Mouse (Mus musculus): Measurements from ENCODE around the gene Otc.

Otc gene

DNA sequence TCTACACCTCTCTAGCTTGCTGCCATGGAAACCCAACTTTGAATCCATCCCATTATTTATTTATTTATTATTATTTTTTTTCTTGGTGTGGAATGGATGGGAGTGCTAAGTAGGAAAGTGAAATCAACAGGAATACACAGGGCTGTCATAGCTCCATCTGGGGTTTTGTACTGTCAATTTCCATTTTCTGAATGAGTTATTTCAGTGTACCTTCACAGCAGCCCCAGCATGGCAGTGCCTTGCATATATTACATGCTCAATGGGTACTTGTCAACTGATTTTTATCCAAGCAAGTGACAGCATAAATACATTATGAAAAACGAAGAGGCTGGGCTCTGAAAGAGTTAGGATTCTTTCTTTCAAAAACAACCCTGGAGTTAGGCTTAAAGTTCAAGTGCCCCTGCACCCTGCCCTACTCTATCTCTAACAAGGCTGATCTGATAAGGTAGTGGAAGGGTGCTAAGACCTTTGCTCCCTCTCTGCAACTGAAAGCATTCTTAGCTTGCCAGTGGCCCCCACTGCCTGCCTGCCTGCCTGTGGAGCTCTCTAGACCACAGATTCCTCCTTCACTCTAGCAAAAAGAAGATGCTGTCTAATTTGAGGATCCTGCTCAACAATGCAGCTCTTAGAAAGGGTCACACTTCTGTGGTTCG lies at the start of gene Otc:
TSS of gene Otc (plus strand) at position 454 of the 653 bp plus-strand sequence.
- DNase-seq (ENCODE audit: low spot score in 2 of 2) = no peak

- DNase-seq (ENCODE audit: low spot score in 2 of 2) = no peak
Observed at GRCm38 (mm10) chrX:10205937-10206336, 46.2 kb upstream of the Otc start.

- DNase-seq (ENCODE audit: low spot score in 2 of 2) = peak in 1 of 2 experiments; percentile 31
Observed at GRCm38 (mm10) chrX:10215972-10216371, 36.1 kb upstream of the Otc start.

DNA sequence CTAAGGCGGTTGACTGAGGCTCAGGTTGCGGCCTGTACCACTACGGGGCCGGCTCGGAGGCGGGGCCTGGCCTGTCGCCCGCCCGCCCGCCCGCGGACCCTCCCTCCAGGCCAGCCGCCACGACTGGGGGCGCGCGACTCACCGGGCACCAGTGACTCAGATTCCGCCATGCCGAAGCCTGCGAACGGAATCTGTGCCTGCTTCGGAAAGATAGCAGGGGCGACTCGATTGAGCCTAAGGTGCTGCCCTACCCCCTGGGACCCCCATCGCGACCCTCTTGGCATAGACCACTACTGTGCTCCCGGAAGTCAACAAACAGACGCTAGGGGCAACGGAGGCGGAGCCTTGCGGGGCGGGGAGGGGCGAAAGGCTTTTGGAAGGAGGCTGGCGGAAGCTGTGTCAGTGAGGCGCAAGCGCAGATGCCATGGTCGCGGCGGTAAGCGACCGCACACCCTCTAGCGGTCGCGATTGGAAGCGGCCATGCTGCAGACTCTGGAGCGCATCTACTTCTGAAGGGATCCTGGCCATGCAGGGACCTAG lies 35.6 kb upstream of the Otc start, which contains the start of gene Rpgr:
TSS of gene Rpgr (minus strand) at position 511 of the 540 bp plus-strand sequence.
- peak; percentile 87 to 92 for DNase-seq (ENCODE audit: low spot score in 2 of 2)

- DNase-seq (ENCODE audit: low spot score in 2 of 2) = no peak
Observed at GRCm38 (mm10) chrX:10219281-10219680, 32.8 kb upstream of the Otc start.

DNA sequence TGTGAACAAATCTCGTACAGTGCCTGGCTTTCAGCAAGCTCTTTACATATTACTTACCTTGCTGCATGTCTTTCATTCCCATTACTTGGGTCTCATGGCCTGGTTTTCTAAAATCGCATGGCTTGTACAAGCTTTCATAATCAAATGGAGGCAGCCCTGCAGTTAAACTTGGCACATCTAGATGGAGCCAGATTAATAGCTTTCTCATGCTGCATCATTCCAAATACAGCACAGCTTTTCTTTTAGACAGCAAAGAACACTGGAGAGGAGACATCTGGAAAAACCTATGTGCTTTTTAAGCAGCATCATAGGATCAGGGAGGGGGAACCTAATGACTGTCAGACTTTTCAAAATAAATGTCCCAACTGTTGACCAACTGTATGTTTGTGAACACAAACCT lies 19.1 kb upstream of the Otc start:
- peak; percentile 12 to 18 for DNase-seq (ENCODE audit: low spot score in 2 of 2)

GRCm38 (mm10) chrX:10234617-10235016 lies 17.5 kb upstream of the Otc start:
- peak in 1 of 2 experiments; percentile 31 for DNase-seq (ENCODE audit: low spot score in 2 of 2)

DNA sequence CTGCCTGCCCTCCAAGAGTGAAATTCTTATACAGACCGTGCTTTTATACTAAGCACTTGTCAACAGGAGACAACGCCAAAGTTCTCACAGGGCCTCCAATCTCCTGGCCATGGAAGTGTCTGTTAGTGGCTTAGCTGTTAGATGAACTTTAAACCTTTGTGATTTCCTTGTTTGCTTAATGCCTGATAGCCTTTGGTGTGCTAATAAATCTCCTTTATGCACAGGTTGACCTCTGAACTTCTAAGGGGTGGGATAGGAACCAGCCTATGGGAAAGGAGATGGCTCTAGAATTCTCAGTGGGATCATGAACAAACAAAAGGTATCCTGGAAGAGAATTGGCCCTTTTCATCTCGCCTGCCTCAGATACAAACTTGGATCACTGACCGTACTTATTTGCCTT lies 12.6 kb upstream of the Otc start:
- no peak for DNase-seq (ENCODE audit: low spot score in 2 of 2)

GRCm38 (mm10) chrX:10243916-10244315 lies 8.2 kb upstream of the Otc start:
- no peak for DNase-seq (ENCODE audit: low spot score in 2 of 2)

DNA sequence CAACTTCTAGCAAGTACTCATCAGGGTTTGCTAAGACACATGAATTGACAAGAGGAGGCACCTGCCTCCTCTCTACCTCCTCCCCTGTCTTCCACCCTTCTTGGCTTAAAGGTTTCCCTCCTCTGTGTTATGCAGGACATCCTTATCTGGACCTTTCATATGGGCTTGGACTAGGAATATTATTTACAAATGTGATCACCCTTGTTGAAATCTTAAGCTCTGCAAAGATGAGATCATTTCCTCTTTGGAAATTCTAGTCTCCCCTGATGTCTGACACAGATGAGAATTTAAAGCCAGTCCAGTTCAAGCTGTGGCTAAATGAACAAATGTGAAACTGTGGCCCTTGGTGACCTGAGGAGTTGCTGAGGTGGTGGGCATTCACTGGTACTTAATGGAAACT lies 748 bp upstream of the Otc start:
- peak in 1 of 2 experiments; percentile 5 for DNase-seq (ENCODE audit: low spot score in 2 of 2)

DNA sequence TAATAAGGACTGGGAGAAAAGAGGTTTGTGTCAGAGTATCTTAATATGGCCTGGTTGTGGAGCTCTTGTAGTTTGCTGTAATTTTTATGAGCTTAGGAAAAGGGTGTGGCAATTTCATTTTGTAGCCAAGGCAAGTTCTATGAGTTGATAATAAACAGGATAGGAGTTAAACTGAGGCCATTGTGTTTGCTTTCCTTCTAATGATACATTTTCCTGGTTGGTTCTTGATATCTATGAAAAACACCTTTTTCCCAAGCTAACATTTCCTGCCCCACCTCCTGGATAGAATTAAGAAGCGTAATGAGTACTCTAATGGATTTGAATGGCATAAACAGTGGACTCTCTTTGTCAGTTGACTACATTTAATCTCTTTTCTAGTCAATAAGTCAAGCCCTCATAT lies 5.7 kb downstream of the Otc start:
- peak in 1 of 2 experiments; percentile 60 for DNase-seq (ENCODE audit: low spot score in 2 of 2)

GRCm38 (mm10) chrX:10258260-10258659 lies 6.2 kb downstream of the Otc start:
- peak; percentile 18 to 54 for DNase-seq (ENCODE audit: low spot score in 2 of 2)

GRCm38 (mm10) chrX:10268308-10268707 lies 16.2 kb downstream of the Otc start:
- DNase-seq (ENCODE audit: low spot score in 2 of 2) = no peak

- no peak for DNase-seq (ENCODE audit: low spot score in 2 of 2)
Observed at GRCm38 (mm10) chrX:10268761-10269437, 16.8 kb downstream of the Otc start.

DNA sequence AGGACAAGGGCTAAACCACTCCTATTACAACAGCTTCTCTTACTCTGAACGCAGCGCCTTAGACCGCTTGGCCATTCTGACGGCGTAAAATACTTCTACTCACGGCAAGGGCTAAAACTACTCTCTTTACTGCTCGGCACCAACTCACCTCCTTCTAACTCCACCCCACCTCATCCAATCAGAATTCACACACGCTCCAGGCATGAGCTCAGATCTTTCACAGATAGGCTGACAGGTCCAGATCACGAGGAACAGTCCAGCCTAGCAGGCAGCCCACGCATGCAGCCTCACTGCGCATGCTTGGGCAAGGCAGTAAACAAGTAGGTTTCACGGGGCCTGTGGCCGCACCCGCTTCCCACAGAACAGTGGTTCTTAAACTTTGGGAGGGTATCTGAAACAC lies 45.2 kb downstream of the Otc start:
- no peak for DNase-seq (ENCODE audit: low spot score in 2 of 2)

- no peak for DNase-seq (ENCODE audit: low spot score in 2 of 2)
Observed at GRCm38 (mm10) chrX:10318176-10318575, 66.1 kb downstream of the Otc start.

DNA sequence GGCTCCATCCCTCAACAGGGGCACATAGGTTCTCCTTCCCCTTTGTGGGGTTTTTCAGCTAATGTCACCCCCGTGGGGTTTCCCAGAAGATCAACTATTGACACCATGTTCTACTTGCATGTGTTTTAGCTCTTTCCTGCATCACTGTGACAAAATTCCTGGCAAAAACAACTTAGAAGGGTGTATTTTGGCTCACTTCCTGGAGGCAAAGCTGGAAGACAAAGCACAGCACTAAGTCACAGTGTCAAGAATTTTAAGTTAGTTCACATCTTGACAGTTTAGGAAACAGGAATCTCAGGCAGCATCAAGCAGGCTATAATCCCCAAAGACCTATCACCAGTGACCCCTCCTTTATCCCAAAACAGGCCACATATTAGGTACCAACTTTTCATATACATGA lies 78.1 kb downstream of the Otc start:
- DNase-seq (ENCODE audit: low spot score in 2 of 2) = peak; percentile 24 to 38

DNA sequence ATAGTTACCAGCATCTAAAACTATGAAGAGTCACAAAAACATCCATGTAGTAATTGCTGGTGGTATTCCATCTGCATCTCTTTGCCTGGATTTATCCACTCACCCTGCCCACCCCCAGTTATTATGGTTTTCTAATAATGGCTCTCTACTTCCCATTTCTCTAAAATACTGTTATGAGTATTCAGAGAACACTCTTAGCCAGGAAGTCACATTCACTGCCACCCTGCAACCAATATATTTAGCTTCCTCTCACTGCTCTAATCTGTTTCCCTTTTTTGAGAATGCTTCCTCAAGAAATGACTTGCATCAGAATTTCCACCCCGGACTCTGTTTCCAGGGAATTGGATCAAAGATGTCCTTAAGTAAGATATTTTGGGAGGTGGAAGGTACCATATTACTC lies 79.6 kb downstream of the Otc start:
- peak in 1 of 2 experiments; percentile 41 for DNase-seq (ENCODE audit: low spot score in 2 of 2)

DNA sequence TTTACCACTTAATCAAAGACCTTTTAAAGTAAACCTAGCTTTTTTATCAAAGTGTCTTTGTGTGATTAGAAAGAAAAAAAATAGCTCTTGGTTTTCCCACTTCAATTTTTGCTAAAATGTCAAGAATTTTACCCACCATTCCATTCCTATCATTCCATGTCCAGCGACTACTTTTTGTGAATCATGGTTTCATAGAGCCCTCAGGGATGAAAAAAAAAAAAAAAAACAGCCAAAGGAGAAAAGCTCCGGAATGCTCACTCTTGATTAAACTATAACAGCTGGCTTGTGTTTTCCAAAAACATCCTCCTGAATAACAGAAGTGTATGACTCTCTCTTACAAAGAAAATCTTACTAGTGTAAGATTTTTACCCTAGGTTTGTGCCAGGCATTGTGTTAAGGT lies 84.7 kb downstream of the Otc start:
- no peak for DNase-seq (ENCODE audit: low spot score in 2 of 2)

GRCm38 (mm10) chrX:10355867-10356266 lies 103.8 kb downstream of the Otc start:
- DNase-seq (ENCODE audit: low spot score in 2 of 2) = no peak
